Mouse (Mus musculus) limb, embryonic 13.5 days (tissue): Measurements from ENCODE around the gene Ssna1. TPM values are rescaled to one million over a fixed set of nuclear protein-coding genes. Genes with fewer than 3 reads are reported as not detected.

Source experiments
- ATAC-seq: fragments of 200-750 bp; cut with Nextera tagmentation; 2 replicates; pipeline ENCODE4 v1.8.0; 2017; ENCODE audit warnings: low read depth, moderate number of reproducible peaks, moderate TSS enrichment; ENCODE audit not compliant: low FRiP score
- H3K27ac ChIP-seq: fragments of 300-500 bp; sonication (generic); 2 replicates; pipeline ENCODE4 v1.5.1; 2015; ENCODE audit warnings: inconsistent platforms, mild to moderate bottlenecking, moderate library complexity
- H3K27me3 ChIP-seq: fragments of 300-500 bp; sonication (generic); 2 replicates; pipeline ENCODE4 v1.6.1; 2015; ENCODE audit warnings: mild to moderate bottlenecking, inconsistent platforms
- H3K36me3 ChIP-seq: fragments of 300-500 bp; sonication (generic); 2 replicates; pipeline ENCODE4 v1.6.1; 2015; ENCODE audit warnings: inconsistent platforms, mild to moderate bottlenecking, moderate library complexity
- H3K4me1 ChIP-seq: fragments of 300-500 bp; sonication (generic); 2 replicates; pipeline ENCODE4 v1.6.1; 2015; ENCODE audit warnings: inconsistent platforms
- H3K4me2 ChIP-seq: fragments of 300-500 bp; sonication (generic); replicated peaks from 2 replicates; pipeline ENCODE4 v1.6.1; 2015; ENCODE audit warnings: inconsistent platforms, mild to moderate bottlenecking, moderate library complexity
- H3K4me3 ChIP-seq: fragments of 300-500 bp; sonication (generic); 2 replicates; pipeline ENCODE4 v1.5.1; 2015; ENCODE audit warnings: moderate library complexity, mild to moderate bottlenecking, inconsistent platforms
- H3K9ac ChIP-seq: fragments of 300-500 bp; sonication (generic); 2 replicates; pipeline ENCODE4 v1.6.1; 2015; ENCODE audit warnings: mild to moderate bottlenecking, inconsistent platforms
- H3K9me3 ChIP-seq: fragments of 300-500 bp; sonication (generic); 2 replicates; pipeline ENCODE4 v1.6.1; 2016; ENCODE audit warnings: inconsistent platforms
- WGBS: fragments of 180-500 bp; shearing (Covaris S2); methylation state at CpG from one replicate; pipeline ENCODE4 v1.1.7; 2015; 5-methylcytosine and 5-hydroxymethylcytosine counted together
- polyA plus RNA-seq: library from polyadenylated mRNA; unstranded; fragments of >200 nt; fragmentation: Nextera tagmentation; extraction: Ambion mirVana; gene quantifications from 2 replicates; pipeline ENCODE4 v1.2.1, GENCODE M21; 2015

Gene Ssna1
- polyA plus RNA-seq, 1 experiment from 2014 or later = 234 TPM

DNA sequence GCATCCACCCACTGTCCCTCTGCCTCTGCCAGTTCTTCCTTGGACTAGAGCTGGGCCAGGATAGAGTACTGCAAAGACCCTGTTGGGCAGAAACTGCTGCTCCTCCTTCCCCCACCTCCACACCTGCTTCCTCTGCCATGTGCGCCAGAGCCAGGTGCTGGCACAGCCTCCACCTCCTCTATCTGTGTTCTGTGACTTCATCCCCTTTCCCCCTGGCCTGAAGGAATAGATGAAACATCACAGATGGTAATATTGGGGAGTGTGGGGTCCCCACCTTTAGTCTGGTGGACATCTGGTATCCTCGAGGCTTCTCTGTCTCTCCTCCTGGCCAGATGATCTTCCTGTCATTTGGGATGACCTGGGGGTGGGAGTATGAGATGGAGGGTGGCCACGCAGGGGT is 31.2 kb upstream of the Ssna1 start:
- Histone ChIP-seq H3K36me3 (no peaks in the 10 kb centered on the region), H3K4me1 (peaks cover 5% of the 10 kb centered on the region; the same call in 1 of the 2 replicates), H3K9me3 (no peaks in the 10 kb centered on the region), H3K27me3 (peaks cover 66% of the 10 kb centered on the region), H3K4me2 (no peak overlapping the region), H3K27ac (no peak overlapping the region), H3K4me3 (no peak overlapping the region), H3K9ac (no peak overlapping the region)
- ATAC-seq = no peak
- WGBS = 66% methylated on average over 3 of the region's 3 CpGs

DNA sequence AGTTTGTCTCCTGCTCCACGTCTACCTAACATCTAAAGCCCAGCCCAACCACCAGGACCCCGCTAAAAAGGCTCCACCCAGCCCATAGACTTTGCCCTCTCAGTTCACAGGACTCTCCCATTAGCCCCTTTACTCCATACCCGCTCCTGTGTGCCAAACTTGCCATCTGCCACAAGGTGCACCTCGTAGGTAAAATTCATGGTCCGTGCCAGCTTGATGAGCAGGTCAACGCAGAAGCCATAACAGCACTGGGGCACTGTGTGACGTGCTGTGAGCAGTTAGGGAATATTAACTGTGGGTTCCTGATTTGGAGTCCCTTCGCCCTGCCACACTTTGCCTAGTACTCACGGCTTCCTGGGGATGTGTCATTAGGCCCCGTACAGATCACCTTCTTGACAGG is 25.8 kb upstream of the Ssna1 start:
- H3K4me3 ChIP-seq = no peak overlapping the region
- H3K36me3 ChIP-seq = no peaks in the 10 kb centered on the region
- no peaks in the 10 kb centered on the region for H3K4me1 ChIP-seq
- ATAC-seq = no peak
- no peaks in the 10 kb centered on the region for H3K9me3 ChIP-seq
- no peak overlapping the region for H3K4me2 ChIP-seq
- no peak overlapping the region for H3K27ac ChIP-seq
- H3K27me3 ChIP-seq = peaks cover 66% of the 10 kb centered on the region
- no peak overlapping the region for H3K9ac ChIP-seq
- WGBS = 86% methylated on average over 10 of the region's 10 CpGs

DNA sequence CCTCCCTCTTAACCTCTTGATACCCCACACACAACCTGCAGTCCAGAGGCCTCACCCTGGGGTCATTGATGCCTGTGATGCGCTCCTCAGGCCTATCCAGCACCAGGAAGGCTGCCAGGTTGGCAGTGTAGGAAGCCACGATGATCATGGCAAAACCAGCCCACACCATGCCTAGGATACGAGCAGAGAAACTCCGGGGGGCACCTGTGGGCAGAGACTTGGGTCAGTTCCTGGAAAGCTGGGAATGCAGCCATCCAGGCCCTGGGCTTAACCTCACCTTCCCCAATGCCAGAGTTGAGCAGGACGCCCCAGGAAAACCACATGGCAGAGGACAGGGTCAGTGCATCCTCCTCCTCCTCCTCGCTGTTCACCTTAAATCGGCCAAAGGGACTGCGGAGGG is 24.9 kb upstream of the Ssna1 start:
- Histone ChIP-seq H3K4me1 (peaks cover 5% of the 10 kb centered on the region), H3K9ac (no peak overlapping the region), H3K9me3 (no peaks in the 10 kb centered on the region), H3K4me2 (no peak overlapping the region), H3K27me3 (peaks cover 70% of the 10 kb centered on the region), H3K27ac (no peak overlapping the region), H3K36me3 (no peaks in the 10 kb centered on the region), H3K4me3 (no peak overlapping the region)
- ATAC-seq = no peak
- 75% methylated on average over 8 of the region's 8 CpGs for WGBS

GRCm38 (mm10) chr2:25293706-25294105 is 21.5 kb upstream of the Ssna1 start:
- no peak for ATAC-seq
- WGBS = 72% methylated on average over 9 of the region's 9 CpGs
- H3K27me3 ChIP-seq = peaks cover 95% of the 10 kb centered on the region

GRCm38 (mm10) chr2:25292856-25293255 is 20.6 kb upstream of the Ssna1 start:
- Histone ChIP-seq H3K4me3 (no peak overlapping the region; the same call in 1 of the 2 replicates), H3K27me3 (peaks cover 99% of the 10 kb centered on the region), H3K9me3 (no peaks in the 10 kb centered on the region), H3K27ac (no peak overlapping the region), H3K36me3 (no peaks in the 10 kb centered on the region), H3K4me1 (peaks cover 24% of the 10 kb centered on the region), H3K4me2 (peak overlapping the region; percentile 59), H3K9ac (0 out of 2 replicates have a peak overlapping the region, but pooled peaks have one; percentile 13)
- 0% methylated on average over 1 of the region's 1 CpGs for WGBS
- no peak for ATAC-seq

More at GRCm38 (mm10) chr2:25293706-25294105, 21.5 kb upstream of the Ssna1 start:
- Histone ChIP-seq H3K4me1 (peaks cover 24% of the 10 kb centered on the region), H3K4me3 (no peak overlapping the region), H3K9ac (no peak overlapping the region), H3K27ac (no peak overlapping the region), H3K4me2 (no peak overlapping the region), H3K9me3 (no peaks in the 10 kb centered on the region), H3K36me3 (no peaks in the 10 kb centered on the region)

DNA sequence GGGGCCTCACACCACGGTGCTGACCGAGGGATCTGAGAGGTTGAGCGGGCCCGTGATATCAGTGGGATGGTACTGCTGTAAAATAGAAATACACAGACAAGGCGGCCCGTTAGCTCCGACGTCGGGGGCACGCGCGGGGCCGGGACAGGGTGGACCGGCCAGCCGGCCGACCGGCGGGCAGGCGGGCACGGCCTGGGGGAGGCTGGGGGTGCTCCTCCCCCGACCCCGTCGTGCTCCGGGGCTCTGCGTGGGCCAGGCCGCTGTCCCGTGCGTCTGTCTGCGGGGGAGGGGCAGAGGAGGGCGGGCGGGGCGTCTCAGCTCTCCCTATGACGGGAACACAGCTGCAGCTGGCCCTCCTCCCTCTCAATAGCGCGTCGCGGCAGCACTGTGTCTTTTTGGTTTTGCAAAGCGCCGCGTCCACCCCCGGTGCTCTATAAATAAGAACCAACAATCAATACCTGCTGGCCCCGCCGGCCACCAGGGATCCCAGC is 19.9 kb upstream of the Ssna1 start:
- Histone ChIP-seq H3K36me3 (no peaks in the 10 kb centered on the region), H3K27me3 (peaks cover 100% of the 10 kb centered on the region), H3K4me1 (peaks cover 24% of the 10 kb centered on the region), H3K9me3 (no peaks in the 10 kb centered on the region), H3K27ac (no peak overlapping the region), H3K4me3 (peak overlapping the region; percentile 33), H3K9ac (peak overlapping the region; percentile 48; the same call in 1 of the 2 replicates), H3K4me2 (peak overlapping the region; percentile 59)
- 9% methylated on average over 37 of the region's 43 CpGs for WGBS
- ATAC-seq = peak; percentile 42; the same call in 1 of the 2 replicates

- Histone ChIP-seq H3K9me3 (no peaks in the 10 kb centered on the region), H3K27me3 (peaks cover 100% of the 10 kb centered on the region)
- ATAC-seq = no peak
Observed at GRCm38 (mm10) chr2:25291184-25292053, 19.2 kb upstream of the Ssna1 start.

GRCm38 (mm10) chr2:25290816-25291130 is 18.5 kb upstream of the Ssna1 start:
- ATAC-seq = no peak
- Histone ChIP-seq H3K27me3 (peaks cover 100% of the 10 kb centered on the region), H3K4me2 (peak overlapping the region; percentile 47), H3K9ac (no peak overlapping the region), H3K9me3 (no peaks in the 10 kb centered on the region), H3K27ac (no peak overlapping the region), H3K4me3 (peak overlapping the region; percentile 24), H3K4me1 (peaks cover 24% of the 10 kb centered on the region), H3K36me3 (peaks cover 8% of the 10 kb centered on the region)
- 1% methylated on average over 18 of the region's 18 CpGs for WGBS

More at GRCm38 (mm10) chr2:25291184-25292053, 19.2 kb upstream of the Ssna1 start:
- peak overlapping the region; percentile 33 for H3K4me3 ChIP-seq
- H3K36me3 ChIP-seq = peaks cover 1% of the 10 kb centered on the region
- WGBS = 7% methylated on average over 32 of the region's 32 CpGs
- H3K4me1 ChIP-seq = peaks cover 24% of the 10 kb centered on the region
- peak overlapping the region; percentile 59 for H3K4me2 ChIP-seq
- no peak overlapping the region for H3K27ac ChIP-seq
- H3K9ac ChIP-seq = no peak overlapping the region

GRCm38 (mm10) chr2:25290101-25290815 is 18.0 kb upstream of the Ssna1 start:
- H3K4me1 ChIP-seq = peaks cover 24% of the 10 kb centered on the region
- peaks cover 13% of the 10 kb centered on the region for H3K36me3 ChIP-seq
- no peaks in the 10 kb centered on the region for H3K9me3 ChIP-seq
- WGBS = 2% methylated on average over 54 of the region's 54 CpGs
- peak overlapping the region; percentile 24 for H3K4me3 ChIP-seq
- no peak overlapping the region for H3K9ac ChIP-seq
- H3K27ac ChIP-seq = no peak overlapping the region
- ATAC-seq = no peak
- peak overlapping the region; percentile 47 for H3K4me2 ChIP-seq
- peaks cover 95% of the 10 kb centered on the region for H3K27me3 ChIP-seq

GRCm38 (mm10) chr2:25289651-25290050 is 17.4 kb upstream of the Ssna1 start, which contains the start of gene Lrrc26:
TSS of gene Lrrc26 (plus strand) at chr2:25289915.
- Histone ChIP-seq H3K9ac (no peak within 1 kb of the TSS), H3K9me3 (no peaks in the 10 kb centered on the region), H3K4me1 (peaks cover 24% of the 10 kb centered on the region), H3K4me2 (peak within 1 kb of the TSS; percentile 47), H3K27me3 (peaks cover 88% of the 10 kb centered on the region), H3K4me3 (peak within 1 kb of the TSS; percentile 24), H3K27ac (no peak within 1 kb of the TSS), H3K36me3 (peaks cover 19% of the 10 kb centered on the region)
- no peak for ATAC-seq
- WGBS = 11% methylated on average over 11 of the region's 11 CpGs

GRCm38 (mm10) chr2:25288734-25289345 is 16.6 kb upstream of the Ssna1 start:
- ATAC-seq = no peak
- H3K9ac ChIP-seq = no peak overlapping the region
- H3K27ac ChIP-seq = no peak overlapping the region
- peaks cover 24% of the 10 kb centered on the region for H3K4me1 ChIP-seq
- no peak overlapping the region for H3K4me2 ChIP-seq
- H3K9me3 ChIP-seq = no peaks in the 10 kb centered on the region
- H3K36me3 ChIP-seq = peaks cover 27% of the 10 kb centered on the region
- no peak overlapping the region for H3K4me3 ChIP-seq
- 84% methylated on average over 7 of the region's 7 CpGs for WGBS
- peaks cover 80% of the 10 kb centered on the region for H3K27me3 ChIP-seq
